Mouse (Mus musculus) hindbrain, embryonic 10.5 days (tissue): ENCODE measurements around the gene Gpx6. TPM values are rescaled to one million over a fixed set of nuclear protein-coding genes. Genes with fewer than 3 reads are reported as not detected.
A peak's percentile ranks its signal among the peaks of the same experiment; 100 is the strongest.

Source experiments
- DNase-seq: peaks from one replicate; pipeline ENCODE4 v3.0.0-alpha.2; 2017; ENCODE audit warnings: low spot score
- H3K27ac ChIP-seq: fragments of 300-500 bp; sonication (generic); 2 replicates; pipeline ENCODE4 v1.5.1; 2016; ENCODE audit warnings: mild to moderate bottlenecking, moderate library complexity
- H3K27me3 ChIP-seq: fragments of 300-500 bp; sonication (generic); 2 replicates; pipeline ENCODE4 v1.6.1; 2016; ENCODE audit warnings: mild to moderate bottlenecking; ENCODE audit not compliant: poor library complexity, insufficient read depth, severe bottlenecking
- H3K36me3 ChIP-seq: fragments of 300-500 bp; sonication (generic); 2 replicates; pipeline ENCODE4 v1.6.1; 2016; ENCODE audit warnings: mild to moderate bottlenecking, moderate library complexity
- H3K4me1 ChIP-seq: fragments of 300-500 bp; sonication (generic); replicated peaks from 2 replicates; pipeline ENCODE4 v1.6.1; 2016; ENCODE audit warnings: mild to moderate bottlenecking
- H3K4me3 ChIP-seq: fragments of 300-500 bp; sonication (generic); 2 replicates; pipeline ENCODE4 v1.5.1; 2016; ENCODE audit warnings: mild to moderate bottlenecking, moderate library complexity
- H3K9me3 ChIP-seq: fragments of 300-500 bp; sonication (generic); 2 replicates; pipeline ENCODE4 v1.6.1; 2016; ENCODE audit warnings: mild to moderate bottlenecking, moderate library complexity
- WGBS: fragments of 180-500 bp; shearing (Covaris S2); methylation state at CpG from one replicate; pipeline ENCODE4 v1.1.7; 2016; 5-methylcytosine and 5-hydroxymethylcytosine counted together
- polyA plus RNA-seq: library from polyadenylated mRNA; unstranded; fragments of >200 nt; fragmentation: Nextera tagmentation; extraction: Ambion mirVana; gene quantifications from 2 replicates; pipeline ENCODE4 v1.2.1, GENCODE M21; 2016

The Gpx6 gene
- polyA plus RNA-seq, 1 experiment from 2014 or later = not detected

DNA sequence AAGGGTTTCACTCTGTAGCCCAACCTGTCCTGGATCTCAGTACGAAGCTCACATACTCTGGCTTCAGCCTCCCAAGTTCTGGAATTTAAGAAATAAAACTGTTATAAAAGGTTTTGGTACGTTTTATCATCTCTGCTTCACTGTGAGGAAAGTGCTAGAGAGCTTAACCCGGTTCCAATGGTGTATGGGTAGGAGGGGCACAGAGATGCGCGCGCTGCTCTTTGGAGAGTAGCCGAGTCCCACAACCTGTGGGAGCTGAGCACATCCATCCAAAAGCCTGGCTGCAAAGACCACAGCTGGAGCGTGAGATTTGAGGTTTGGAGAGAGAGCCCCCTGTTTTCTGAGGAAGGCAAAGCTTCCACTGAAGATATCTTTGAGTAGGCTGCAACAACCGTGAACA, 15.5 kb downstream of the Gpx6 start:
- peak; percentile 49 for DNase-seq
- H3K9me3 ChIP-seq = no peaks in the 10 kb centered on the region
- 0 out of 2 replicates have a peak, but pooled peaks cover 3% of the 10 kb centered on the region for H3K27me3 ChIP-seq
- no peak overlapping the region for H3K27ac ChIP-seq
- H3K4me3 ChIP-seq = peak overlapping the region; percentile 61
- under 1% methylated on average over 9 of the region's 9 CpGs for WGBS
- peaks cover 5% of the 10 kb centered on the region; the same call in 1 of the 2 replicates for H3K4me1 ChIP-seq
- H3K36me3 ChIP-seq = no peaks in the 10 kb centered on the region

DNA sequence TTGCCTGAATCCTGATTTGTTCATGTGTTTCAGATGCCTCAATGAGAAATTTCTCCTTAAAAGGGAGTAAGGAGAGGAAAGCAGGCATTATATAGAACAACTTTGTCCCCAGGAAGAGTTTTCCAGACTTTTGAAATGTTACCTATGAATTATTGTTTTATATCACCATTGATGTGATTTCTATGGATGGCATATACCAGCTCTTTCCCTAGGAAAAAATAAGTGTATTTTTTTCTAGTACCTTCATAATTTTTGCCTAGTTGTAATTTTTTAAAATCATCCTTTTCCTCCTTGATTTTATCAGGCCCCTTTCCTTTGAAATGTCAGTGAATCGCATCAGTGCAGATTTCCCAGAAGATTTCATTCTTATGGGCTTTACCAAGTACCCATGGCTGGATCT, 34.7 kb downstream of the Gpx6 start, which contains the start of gene Olfr1367:
Gene Olfr1367, plus strand, starts transcription at position 301 of the 400 bp plus-strand sequence.
- 91% methylated on average over 1 of the region's 1 CpGs for WGBS
- Histone ChIP-seq H3K9me3 (no peaks in the 10 kb centered on the region), H3K4me3 (no peak within 1 kb of the TSS), H3K4me1 (no peaks in the 10 kb centered on the region), H3K27me3 (no peaks in the 10 kb centered on the region), H3K27ac (no peak within 1 kb of the TSS), H3K36me3 (no peaks in the 10 kb centered on the region)
- no peak for DNase-seq

GRCm38 (mm10) chr13:21350593-21350992, 38.7 kb downstream of the Gpx6 start:
- DNase-seq = no peak
- Histone ChIP-seq H3K27ac (no peak overlapping the region), H3K36me3 (no peaks in the 10 kb centered on the region), H3K4me3 (no peak overlapping the region), H3K4me1 (no peaks in the 10 kb centered on the region), H3K27me3 (no peaks in the 10 kb centered on the region), H3K9me3 (no peaks in the 10 kb centered on the region)

DNA sequence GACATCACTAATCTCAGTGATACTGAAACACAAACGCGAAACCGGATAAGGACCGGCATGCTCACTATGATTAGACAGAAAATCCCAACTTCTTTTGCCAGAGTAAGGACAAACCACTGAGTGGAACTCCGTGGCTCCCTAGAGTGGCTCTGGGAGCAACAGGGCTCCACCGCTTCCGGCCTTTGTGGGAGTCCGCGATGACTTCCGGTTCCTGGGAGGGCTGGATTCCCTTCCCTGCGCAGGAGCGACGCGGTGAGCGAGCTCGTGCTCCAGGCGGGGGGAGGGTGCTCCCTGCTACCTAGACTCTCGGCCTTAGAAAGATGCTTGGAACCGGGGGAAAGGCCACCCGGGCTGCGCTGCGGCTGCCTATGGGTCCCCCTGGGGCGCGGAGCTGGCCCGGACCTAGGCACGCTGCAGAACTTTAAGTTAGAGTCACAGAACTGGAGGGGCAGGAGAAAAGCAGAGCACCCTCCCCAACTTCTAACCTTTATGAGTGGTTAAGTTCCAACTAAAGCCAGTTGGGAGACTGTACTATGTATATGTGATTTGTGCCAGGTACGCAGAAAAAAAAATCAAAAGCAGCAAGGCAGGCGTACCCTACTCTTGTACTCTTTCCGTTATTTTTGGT, 50.8 kb downstream of the Gpx6 start, which contains the start of gene Zscan12:
Gene Zscan12, plus strand, starts transcription at position 200 of the 628 bp plus-strand sequence.
- Histone ChIP-seq H3K36me3 (peaks cover 30% of the 10 kb centered on the region), H3K9me3 (no peaks in the 10 kb centered on the region), H3K27ac (peak within 1 kb of the TSS; percentile 94), H3K4me1 (peaks cover 19% of the 10 kb centered on the region), H3K27me3 (no peaks in the 10 kb centered on the region), H3K4me3 (peak within 1 kb of the TSS; percentile 69)
- DNase-seq = peak; percentile 92
- WGBS = under 1% methylated on average over 29 of the region's 29 CpGs

DNA sequence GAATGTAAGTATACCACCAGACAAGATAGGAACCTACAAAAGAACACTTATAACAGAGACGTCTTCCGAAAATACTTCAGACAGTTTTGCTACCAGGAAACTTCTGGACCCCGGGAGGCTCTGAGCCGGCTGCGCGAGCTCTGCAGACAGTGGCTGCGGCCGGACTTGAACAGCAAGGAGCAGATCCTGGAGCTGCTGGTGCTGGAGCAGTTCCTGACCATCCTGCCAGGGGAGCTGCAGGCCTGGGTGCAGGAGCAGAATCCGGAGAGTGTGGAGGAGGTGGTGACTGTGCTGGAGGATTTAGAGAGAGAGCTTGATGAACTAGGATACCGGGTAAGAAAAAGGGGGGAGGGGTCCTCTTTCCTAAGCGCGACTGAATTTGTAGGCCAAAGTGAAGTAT, 51.8 kb downstream of the Gpx6 start:
- Histone ChIP-seq H3K4me1 (peaks cover 19% of the 10 kb centered on the region), H3K27ac (no peak overlapping the region), H3K36me3 (peaks cover 40% of the 10 kb centered on the region), H3K27me3 (no peaks in the 10 kb centered on the region), H3K9me3 (no peaks in the 10 kb centered on the region), H3K4me3 (peak overlapping the region; percentile 69)
- 71% methylated on average over 12 of the region's 12 CpGs for WGBS
- peak; percentile 3 for DNase-seq

DNA sequence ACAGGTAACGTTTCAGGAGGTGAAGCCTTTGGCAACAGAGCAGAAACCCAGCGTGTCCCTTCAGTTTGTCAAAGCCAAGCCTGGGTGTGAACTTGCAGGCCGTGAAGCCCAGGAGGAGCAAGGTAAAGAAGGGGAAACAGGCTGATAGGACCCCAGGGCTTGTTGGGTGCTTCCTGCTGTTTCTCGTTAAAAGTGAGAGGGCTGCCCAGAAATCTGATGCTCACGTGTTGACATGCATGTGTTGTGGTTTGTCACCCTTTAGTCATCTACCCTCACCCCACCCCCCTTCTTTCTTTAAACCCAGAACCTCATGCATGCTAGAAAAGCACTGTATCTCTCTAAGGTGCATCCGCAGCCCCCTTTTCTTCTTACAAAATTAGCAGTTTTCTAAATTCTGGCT, 54.7 kb downstream of the Gpx6 start:
- WGBS = 67% methylated on average over 6 of the region's 6 CpGs
- Histone ChIP-seq H3K36me3 (peaks cover 69% of the 10 kb centered on the region), H3K4me1 (peaks cover 19% of the 10 kb centered on the region), H3K27me3 (no peaks in the 10 kb centered on the region), H3K27ac (no peak overlapping the region), H3K9me3 (no peaks in the 10 kb centered on the region), H3K4me3 (no peak overlapping the region)
- DNase-seq = no peak

Other genes with a start within 250 kb of the Gpx6 start
- gene Olfr1370, start 237.2 kb upstream of the Gpx6 start, polyA plus RNA-seq = not detected in 2 replicates
- 0.08 and 0.10 TPM in 2 replicates for gene Olfr1369-ps1, start 200.6 kb upstream of the Gpx6 start, polyA plus RNA-seq
- not detected in 2 replicates for gene Olfr263, start 182.5 kb upstream of the Gpx6 start, polyA plus RNA-seq
- gene Olfr1368, start 166.3 kb upstream of the Gpx6 start, polyA plus RNA-seq = not detected in 2 replicates
- gene Trim27, start 132.7 kb upstream of the Gpx6 start, polyA plus RNA-seq = 157 and 163 TPM in 2 replicates
- gene Gpx5, start 19.4 kb upstream of the Gpx6 start, polyA plus RNA-seq = not detected in 2 replicates
- not detected in 2 replicates for gene Olfr1367, start 34.8 kb downstream of the Gpx6 start, polyA plus RNA-seq
- 16.9 and 20.2 TPM in 2 replicates for gene Zscan12, start 50.7 kb downstream of the Gpx6 start, polyA plus RNA-seq
- gene Zkscan3, start 90.6 kb downstream of the Gpx6 start, polyA plus RNA-seq = 76.8 and 87.6 TPM in 2 replicates
- gene Pgbd1, start 128.9 kb downstream of the Gpx6 start, polyA plus RNA-seq = 4.3 and 5.5 TPM in 2 replicates
- 20.6 and 23.6 TPM in 2 replicates for gene Zscan26, start 141.6 kb downstream of the Gpx6 start, polyA plus RNA-seq
- gene Nkapl, start 156.4 kb downstream of the Gpx6 start, polyA plus RNA-seq = 2.0 and 2.5 TPM in 2 replicates
- 4.2 and 4.4 TPM in 2 replicates for gene Zkscan4, start 166.8 kb downstream of the Gpx6 start, polyA plus RNA-seq
- 1.7 TPM in 1 of 2 replicates, not detected in the other for gene Gm10065, start 167.3 kb downstream of the Gpx6 start, polyA plus RNA-seq
- gene AK157302, start 183.1 kb downstream of the Gpx6 start, polyA plus RNA-seq = 0.16 and 0.39 TPM in 2 replicates
- gene Gm11273, start 189.3 kb downstream of the Gpx6 start, polyA plus RNA-seq = 5.3 and 6.4 TPM in 2 replicates
- 5.0 and 6.7 TPM in 2 replicates for gene Zkscan8, start 219.0 kb downstream of the Gpx6 start, polyA plus RNA-seq
- gene Olfr1366, start 230.7 kb downstream of the Gpx6 start, polyA plus RNA-seq = 0.29 TPM in 1 of 2 replicates, not detected in the other
- not detected in 2 replicates for gene Olfr1535, start 247.8 kb downstream of the Gpx6 start, polyA plus RNA-seq